Mouse (Mus musculus): ENCODE measurements around the gene Celf2. TPM values are rescaled to one million over a fixed set of nuclear protein-coding genes. Genes with fewer than 3 reads are reported as not detected.

Gene Celf2
- polyA plus RNA-seq, 1 experiment from 2014 or later: 13.9 TPM

DNA sequence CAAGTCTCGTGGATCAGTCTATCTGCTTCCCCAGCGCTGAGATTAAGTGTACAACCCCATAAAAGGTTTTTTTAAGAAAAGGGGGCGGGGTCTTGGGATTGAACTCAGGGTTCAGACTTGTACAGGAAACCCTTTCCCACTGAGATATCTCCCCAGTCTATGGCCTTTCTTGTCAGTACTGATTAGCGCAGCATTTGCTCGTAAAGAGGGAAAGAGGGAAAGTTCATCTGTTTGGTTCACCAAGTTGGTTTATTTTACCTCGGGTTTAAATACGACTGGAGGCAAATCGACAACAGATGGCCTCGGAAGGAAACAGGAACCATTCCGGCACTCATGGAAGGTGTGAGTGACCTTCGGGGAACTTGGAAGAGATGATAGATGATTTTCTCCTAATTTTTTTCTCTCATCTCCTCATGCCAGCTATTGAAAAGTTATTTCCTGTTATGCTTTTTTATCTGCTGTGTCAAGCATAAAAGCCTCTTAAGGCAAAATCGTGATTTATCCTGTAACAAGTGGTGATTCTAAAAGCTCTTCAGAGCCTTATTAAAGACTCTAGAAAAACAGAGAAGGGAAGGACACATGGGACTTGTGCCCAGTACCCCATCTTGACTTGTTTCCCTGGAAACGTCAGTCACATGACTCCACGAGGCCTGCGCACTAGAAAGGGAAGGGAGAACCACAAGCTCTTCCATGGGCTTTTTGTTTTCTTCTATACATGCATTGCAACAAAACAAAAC, 585.5 kb downstream of the Celf2 start:
- Histone ChIP-seq H3K4me2 (ENCODE audit: low read length) (no peak overlapping the region), H3K36me3 (ENCODE audit: insufficient read depth, low read length) (no peaks in the 10 kb centered on the region), H3K9me3 (replicated peaks; ENCODE audit: low read length) (no peaks in the 10 kb centered on the region), H3K4me1 (replicated peaks; ENCODE audit: insufficient read depth, low read length) (no peaks in the 10 kb centered on the region), H3K4me3 (replicated peaks; ENCODE audit: low read depth, low read length) (no peak overlapping the region), H3K27me3 (ENCODE audit: insufficient read depth, low read length) (no peaks in the 10 kb centered on the region), H3K9ac (ENCODE audit: low read depth, low read length) (no peak overlapping the region), H3K27ac (no peak overlapping the region)
- 33% methylated on average over 15 of the region's 15 CpGs for WGBS
- ATAC-seq (replicated peaks; ENCODE audit: low FRiP score, low read depth): no peak
- TF ChIP-seq CTCF (IDR thresholded peaks at IDR 0.05; ENCODE audit: low read depth): no peak
- DNase-seq (ENCODE audit: low spot score): peak; percentile 56

DNA sequence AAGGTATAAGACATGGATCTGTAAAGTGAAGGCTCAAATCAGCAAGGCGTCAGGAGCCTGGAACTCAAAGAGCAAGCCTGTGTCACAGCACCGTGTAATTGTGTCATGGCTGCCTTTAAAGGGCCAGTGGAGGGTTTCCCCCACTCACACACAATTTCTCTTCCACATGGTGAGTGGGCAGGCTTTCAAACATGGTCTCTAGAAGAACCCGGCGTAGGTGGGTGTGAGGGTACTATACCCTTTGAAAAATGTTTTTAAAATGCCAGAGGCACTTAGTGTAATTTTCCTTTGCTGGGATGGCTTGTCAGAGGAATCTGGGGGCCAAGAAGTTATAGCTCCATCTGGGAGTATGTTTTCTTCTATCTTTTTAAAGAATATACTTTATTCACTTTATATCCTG, 594.0 kb downstream of the Celf2 start:
- Histone ChIP-seq H3K4me1 (replicated peaks; ENCODE audit: insufficient read depth, low read length) (no peaks in the 10 kb centered on the region), H3K36me3 (ENCODE audit: insufficient read depth, low read length) (no peaks in the 10 kb centered on the region), H3K9me3 (replicated peaks; ENCODE audit: low read length) (no peaks in the 10 kb centered on the region), H3K4me3 (replicated peaks; ENCODE audit: low read depth, low read length) (no peak overlapping the region), H3K27me3 (ENCODE audit: insufficient read depth, low read length) (no peaks in the 10 kb centered on the region), H3K27ac (no peak overlapping the region), H3K4me2 (ENCODE audit: low read length) (no peak overlapping the region), H3K9ac (ENCODE audit: low read depth, low read length) (no peak overlapping the region)
- DNase-seq (ENCODE audit: low spot score) (no peak), ATAC-seq (replicated peaks; ENCODE audit: low FRiP score, low read depth) (no peak)
- WGBS: 91% methylated on average over 4 of the region's 4 CpGs
- TF ChIP-seq CTCF (IDR thresholded peaks at IDR 0.05; ENCODE audit: low read depth): no peak

DNA sequence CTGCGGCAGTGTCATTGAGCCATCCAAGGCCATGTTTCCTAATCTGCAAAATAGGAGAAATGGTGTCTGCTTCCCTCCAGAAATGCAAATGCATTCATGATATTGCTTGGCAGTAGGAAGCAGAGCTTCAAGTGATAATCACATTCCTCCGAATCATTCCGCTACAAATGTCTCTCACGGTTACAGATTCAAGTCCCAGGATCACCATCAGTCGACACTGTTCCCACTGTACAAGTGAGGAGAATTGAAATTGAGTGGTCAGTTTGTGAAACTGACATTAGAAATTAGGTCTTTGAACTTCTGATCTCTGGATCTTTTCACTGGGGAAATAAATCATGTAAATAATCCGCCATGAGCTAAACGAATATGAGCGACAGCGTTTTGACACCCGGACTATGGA, 596.0 kb downstream of the Celf2 start:
- 93% methylated on average over 10 of the region's 10 CpGs for WGBS

DNA sequence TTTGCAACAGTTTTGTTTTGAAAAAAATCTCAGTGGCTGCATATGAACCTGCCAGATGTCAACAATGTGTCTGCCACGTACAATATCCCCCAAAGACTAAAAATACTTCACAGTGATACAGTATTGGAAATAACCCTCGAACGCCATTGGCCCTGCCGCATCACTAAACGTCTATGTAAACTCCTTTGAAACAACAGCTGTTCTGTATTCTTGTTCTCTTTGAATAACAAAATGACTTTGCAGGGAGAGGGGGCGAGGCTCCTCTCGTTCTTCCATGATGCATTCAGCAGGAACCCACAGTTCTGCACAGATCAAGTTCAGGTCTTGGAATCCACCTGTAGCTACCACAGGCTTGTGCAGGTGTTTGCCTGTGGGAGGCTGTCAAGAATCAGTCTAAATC, 597.4 kb downstream of the Celf2 start:
- Histone ChIP-seq H3K4me1 (replicated peaks; ENCODE audit: insufficient read depth, low read length) (no peaks in the 10 kb centered on the region), H3K4me2 (ENCODE audit: low read length) (no peak overlapping the region), H3K27ac (no peak overlapping the region), H3K27me3 (ENCODE audit: insufficient read depth, low read length) (no peaks in the 10 kb centered on the region), H3K9me3 (replicated peaks; ENCODE audit: low read length) (no peaks in the 10 kb centered on the region), H3K4me3 (replicated peaks; ENCODE audit: low read depth, low read length) (no peak overlapping the region), H3K36me3 (ENCODE audit: insufficient read depth, low read length) (no peaks in the 10 kb centered on the region), H3K9ac (ENCODE audit: low read depth, low read length) (no peak overlapping the region)
- ATAC-seq (replicated peaks; ENCODE audit: low FRiP score, low read depth) (no peak), DNase-seq (ENCODE audit: low spot score) (no peak)
- TF ChIP-seq CTCF (IDR thresholded peaks at IDR 0.05; ENCODE audit: low read depth): no peak
- 50% methylated on average over 7 of the region's 7 CpGs for WGBS

More for the DNA sequence above, 596.0 kb downstream of the Celf2 start:
- no peak for TF ChIP-seq CTCF (IDR thresholded peaks at IDR 0.05; ENCODE audit: low read depth)
- Histone ChIP-seq H3K4me1 (replicated peaks; ENCODE audit: insufficient read depth, low read length) (no peaks in the 10 kb centered on the region), H3K27ac (no peak overlapping the region), H3K4me2 (ENCODE audit: low read length) (no peak overlapping the region), H3K4me3 (replicated peaks; ENCODE audit: low read depth, low read length) (no peak overlapping the region), H3K27me3 (ENCODE audit: insufficient read depth, low read length) (no peaks in the 10 kb centered on the region), H3K9ac (ENCODE audit: low read depth, low read length) (no peak overlapping the region), H3K9me3 (replicated peaks; ENCODE audit: low read length) (no peaks in the 10 kb centered on the region), H3K36me3 (ENCODE audit: insufficient read depth, low read length) (no peaks in the 10 kb centered on the region)
- ATAC-seq (replicated peaks; ENCODE audit: low FRiP score, low read depth): no peak
- DNase-seq (ENCODE audit: low spot score): no peak

DNA sequence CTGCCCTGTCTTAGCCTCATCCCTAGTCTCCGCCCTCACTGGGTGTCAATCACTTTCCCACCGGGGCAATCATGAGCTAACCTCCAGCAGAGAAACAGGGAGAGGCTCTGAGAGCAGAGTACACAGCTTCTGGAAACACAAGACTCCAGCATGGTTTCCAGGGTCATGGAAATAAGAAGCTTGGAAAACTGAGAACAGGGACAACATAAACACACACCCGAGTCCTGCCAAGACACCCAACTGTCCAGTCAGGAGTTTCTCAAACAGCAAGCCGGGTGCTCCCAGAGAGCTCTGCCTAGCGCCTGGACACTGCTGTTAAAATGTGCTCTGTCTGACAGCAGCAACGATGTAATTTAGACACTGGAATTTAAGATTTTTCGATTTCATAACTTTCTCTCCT, 599.4 kb downstream of the Celf2 start:
- no peak for ATAC-seq (replicated peaks; ENCODE audit: low FRiP score, low read depth)
- Histone ChIP-seq H3K4me2 (ENCODE audit: low read length) (no peak overlapping the region), H3K9me3 (replicated peaks; ENCODE audit: low read length) (no peaks in the 10 kb centered on the region), H3K9ac (ENCODE audit: low read depth, low read length) (no peak overlapping the region), H3K27ac (no peak overlapping the region), H3K36me3 (ENCODE audit: insufficient read depth, low read length) (no peaks in the 10 kb centered on the region), H3K27me3 (ENCODE audit: insufficient read depth, low read length) (no peaks in the 10 kb centered on the region), H3K4me1 (replicated peaks; ENCODE audit: insufficient read depth, low read length) (no peaks in the 10 kb centered on the region), H3K4me3 (replicated peaks; ENCODE audit: low read depth, low read length) (no peak overlapping the region)
- TF ChIP-seq CTCF (IDR thresholded peaks at IDR 0.05; ENCODE audit: low read depth): no peak
- DNase-seq (ENCODE audit: low spot score): no peak
- 59% methylated on average over 7 of the region's 7 CpGs for WGBS

DNA sequence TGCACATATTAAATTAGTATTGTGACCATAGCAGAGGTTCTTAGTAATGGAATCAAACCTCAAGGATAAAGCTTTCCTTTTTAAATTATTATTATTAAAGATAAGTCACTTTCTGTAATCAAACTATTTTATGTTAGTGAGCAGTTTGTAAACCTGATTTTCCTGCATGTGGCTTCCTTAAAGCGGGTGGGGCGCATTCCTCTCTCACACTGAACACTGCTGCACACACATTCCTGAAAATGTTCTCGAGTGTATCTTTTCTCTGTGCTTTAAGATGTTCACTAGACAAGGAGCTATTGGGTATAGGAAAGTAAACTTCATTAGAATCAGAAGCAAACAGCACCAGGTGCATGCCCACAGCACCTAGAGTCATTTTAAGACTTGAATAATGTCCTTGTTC, 605.0 kb downstream of the Celf2 start:
- no peak overlapping the region for H3K27ac ChIP-seq
- TF ChIP-seq CTCF (IDR thresholded peaks at IDR 0.05; ENCODE audit: low read depth): no peak
- no peaks in the 10 kb centered on the region for H3K36me3 ChIP-seq (ENCODE audit: insufficient read depth, low read length)
- H3K27me3 ChIP-seq (ENCODE audit: insufficient read depth, low read length): no peaks in the 10 kb centered on the region
- H3K9ac ChIP-seq (ENCODE audit: low read depth, low read length): no peak overlapping the region
- 80% methylated on average over 3 of the region's 3 CpGs for WGBS
- DNase-seq (ENCODE audit: low spot score) (no peak), ATAC-seq (replicated peaks; ENCODE audit: low FRiP score, low read depth) (no peak)
- H3K4me2 ChIP-seq (ENCODE audit: low read length): no peak overlapping the region
- H3K4me3 ChIP-seq (replicated peaks; ENCODE audit: low read depth, low read length): no peak overlapping the region
- no peaks in the 10 kb centered on the region for H3K4me1 ChIP-seq (replicated peaks; ENCODE audit: insufficient read depth, low read length)
- H3K9me3 ChIP-seq (replicated peaks; ENCODE audit: low read length): no peaks in the 10 kb centered on the region

All from kidney, postnatal 0 days (tissue).